Mouse (Mus musculus): Measurements from ENCODE around the gene Muc1.
A peak's percentile ranks its signal among the peaks of the same experiment; 100 is the strongest.

Gene Muc1

DNA sequence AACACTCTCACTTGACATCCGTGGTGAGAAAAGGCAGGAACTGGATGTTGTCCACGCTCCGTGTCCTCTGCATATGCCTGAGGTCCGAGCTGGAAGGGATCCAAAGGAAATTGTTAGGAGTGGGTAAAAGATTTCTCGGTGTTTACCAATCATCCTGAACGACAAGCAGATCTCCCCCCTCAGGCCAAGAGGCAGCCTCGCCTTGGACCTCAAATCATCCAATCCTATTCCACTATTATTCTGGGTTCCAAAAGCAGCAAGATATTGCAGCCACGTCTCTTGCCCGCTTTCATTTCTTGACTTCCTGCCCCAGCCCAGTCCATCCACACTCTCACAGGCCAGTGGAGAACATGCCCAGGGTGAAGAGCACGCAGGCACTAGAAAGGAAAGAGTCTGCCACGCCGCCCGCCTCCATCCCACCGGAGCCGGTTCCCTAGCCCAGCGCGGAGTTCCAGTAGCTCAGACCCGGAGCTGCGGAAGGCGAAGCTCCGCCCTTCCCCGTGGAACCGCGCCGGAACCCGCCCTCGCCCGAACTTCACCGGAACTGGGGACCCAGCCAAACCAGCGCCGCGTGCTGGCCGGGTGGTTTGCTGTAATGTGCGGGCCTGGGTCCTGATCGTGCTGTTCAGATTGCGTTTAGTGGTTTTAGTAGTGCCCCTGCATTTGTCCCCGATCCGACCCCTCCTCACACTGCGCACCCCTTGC, 41.3 kb downstream of the Muc1 start, which contains the start of gene Slc50a1:
Gene Slc50a1 (minus strand): TSS at position 520 of the 705 bp plus-strand sequence.
- DNase-seq (ENCODE audit: low read depth, low spot score), result no peak

DNA sequence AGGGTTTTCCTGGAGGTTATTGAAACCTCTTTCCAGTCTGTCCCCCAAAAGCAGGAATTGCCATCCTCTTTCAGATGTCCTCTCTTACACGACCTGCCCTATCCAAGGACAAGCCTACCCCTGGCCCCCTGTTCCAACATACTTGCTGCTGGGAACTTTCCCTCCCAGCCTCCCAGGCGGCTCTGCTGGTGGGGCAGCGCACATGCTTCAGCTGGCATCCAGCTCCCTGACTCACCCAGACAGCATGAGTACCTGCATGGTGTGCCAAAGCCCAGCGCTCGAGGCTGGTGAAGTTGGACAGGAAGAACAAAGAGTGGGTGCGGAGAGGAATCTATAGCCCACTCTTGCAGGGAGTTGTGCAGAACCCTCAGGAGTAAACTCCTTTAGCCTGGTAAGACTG, 42.0 kb downstream of the Muc1 start:
- no peak for DNase-seq (ENCODE audit: low read depth, low spot score)

DNA sequence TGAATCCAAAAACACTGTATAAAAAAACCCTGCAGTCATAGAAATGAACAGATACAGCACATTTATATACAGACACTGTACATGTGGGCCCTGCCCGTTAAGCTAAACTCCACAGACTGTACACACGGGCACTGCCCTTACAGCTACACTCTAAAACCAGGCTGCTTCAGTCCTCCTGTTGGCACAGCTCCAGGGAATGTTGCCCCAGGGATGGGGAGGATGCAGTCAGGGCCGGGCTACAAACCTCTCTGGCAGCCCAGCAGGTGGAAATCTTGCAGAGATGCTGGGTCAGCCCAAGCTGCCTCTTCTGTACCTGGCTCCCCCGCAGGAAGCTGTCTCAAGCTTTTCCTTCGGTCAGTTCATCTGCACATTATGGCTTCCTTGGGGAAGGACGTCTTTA, 42.9 kb downstream of the Muc1 start:
- no peak for DNase-seq (ENCODE audit: low read depth, low spot score)

DNA sequence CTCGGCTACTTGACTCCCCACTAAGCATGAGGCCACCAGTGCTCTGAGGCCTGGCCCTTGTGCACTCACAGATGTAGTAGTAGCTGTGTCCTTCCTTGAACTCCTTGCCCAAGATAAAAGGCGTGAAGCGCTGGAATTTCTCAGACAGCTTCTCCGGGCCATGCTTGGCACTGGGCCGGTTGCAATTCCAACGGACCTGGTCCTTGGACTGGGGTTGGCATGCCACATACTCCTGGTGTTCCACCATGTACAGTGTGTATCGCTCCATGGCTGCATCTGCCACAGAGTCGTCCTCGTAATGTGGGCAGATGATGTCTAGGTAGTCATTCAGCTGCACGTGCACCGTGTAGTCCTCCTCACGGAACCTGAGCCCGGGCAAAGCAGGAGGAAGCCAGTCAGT, 47.2 kb downstream of the Muc1 start:
- no peak for DNase-seq (ENCODE audit: low read depth, low spot score)

DNA sequence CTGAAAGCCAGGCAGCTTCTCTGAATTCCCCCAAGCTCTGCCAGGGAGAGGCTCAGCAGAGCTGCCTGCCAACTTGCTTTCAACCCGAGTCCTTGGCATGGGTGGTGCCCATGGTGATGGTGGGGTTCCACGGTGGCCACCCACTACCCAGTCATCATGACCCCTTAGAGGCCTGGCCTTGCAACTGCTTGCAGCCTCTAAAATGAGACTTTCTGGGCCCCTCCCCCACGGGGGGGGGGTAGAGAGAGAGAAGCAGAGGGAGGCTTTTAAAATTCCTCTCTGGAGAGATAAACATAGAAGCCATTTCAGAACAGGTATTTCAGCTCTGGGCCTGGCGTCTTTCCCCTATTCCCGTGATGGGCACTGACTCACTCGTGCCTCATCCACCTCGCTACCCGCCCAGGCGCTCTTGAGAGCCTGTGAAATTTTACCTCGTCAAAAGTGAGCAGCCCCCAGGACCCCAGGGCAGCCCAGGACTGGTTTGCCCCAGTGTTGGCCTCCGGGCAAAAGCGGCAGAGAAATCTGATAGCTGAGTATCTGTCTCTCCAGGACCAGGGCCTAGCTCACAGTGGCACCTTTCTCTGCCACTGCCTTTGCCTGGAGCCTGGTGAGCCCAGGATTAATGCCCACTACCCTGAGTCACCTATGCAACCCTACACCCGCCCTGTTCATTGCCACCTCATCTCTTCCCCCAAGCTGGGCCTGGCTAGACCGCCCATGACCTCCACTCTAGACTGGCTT, 48.6 kb downstream of the Muc1 start:
- no peak for DNase-seq (ENCODE audit: low read depth, low spot score)

DNA sequence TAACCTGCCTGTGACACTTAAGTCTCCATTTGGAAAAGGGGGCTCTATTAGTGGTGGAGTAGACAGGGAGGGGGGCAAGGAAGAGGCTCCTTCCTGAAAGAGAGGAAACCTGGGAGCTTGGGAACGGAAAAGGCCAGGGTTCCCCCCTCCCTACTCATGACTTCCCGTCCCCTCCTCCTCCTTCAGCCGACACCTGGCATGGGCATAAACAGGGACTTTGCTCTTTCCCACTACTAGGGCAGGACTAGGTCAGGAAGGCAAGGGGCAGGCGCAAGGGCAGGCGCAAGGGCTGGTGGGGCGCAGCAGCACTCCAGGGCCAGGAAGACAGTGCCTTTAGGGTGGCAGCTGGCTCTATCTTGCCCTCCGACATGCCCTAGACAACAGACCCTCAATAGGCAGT, 49.2 kb downstream of the Muc1 start:
- DNase-seq (ENCODE audit: low read depth, low spot score), result no peak

DNA sequence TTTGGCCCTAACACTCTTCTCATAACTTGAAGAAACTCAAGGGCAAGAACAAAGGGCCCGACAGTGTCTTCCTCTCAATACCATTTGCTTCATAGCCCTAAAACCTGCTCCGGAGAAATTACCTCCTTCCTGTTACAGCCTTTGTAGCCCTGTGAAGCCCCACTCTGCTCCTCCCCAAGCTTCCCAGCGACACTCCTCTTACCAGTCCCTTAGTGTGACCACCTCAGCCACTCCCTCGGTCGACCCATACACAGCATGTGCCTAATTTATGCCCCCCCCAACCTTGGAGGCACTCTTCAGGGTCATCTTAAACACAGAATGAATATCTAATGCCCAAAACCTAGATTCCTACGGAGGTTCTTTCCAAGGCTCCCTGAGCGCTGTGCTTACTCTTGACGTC, 49.8 kb downstream of the Muc1 start:
- no peak for DNase-seq (ENCODE audit: low read depth, low spot score)

DNA sequence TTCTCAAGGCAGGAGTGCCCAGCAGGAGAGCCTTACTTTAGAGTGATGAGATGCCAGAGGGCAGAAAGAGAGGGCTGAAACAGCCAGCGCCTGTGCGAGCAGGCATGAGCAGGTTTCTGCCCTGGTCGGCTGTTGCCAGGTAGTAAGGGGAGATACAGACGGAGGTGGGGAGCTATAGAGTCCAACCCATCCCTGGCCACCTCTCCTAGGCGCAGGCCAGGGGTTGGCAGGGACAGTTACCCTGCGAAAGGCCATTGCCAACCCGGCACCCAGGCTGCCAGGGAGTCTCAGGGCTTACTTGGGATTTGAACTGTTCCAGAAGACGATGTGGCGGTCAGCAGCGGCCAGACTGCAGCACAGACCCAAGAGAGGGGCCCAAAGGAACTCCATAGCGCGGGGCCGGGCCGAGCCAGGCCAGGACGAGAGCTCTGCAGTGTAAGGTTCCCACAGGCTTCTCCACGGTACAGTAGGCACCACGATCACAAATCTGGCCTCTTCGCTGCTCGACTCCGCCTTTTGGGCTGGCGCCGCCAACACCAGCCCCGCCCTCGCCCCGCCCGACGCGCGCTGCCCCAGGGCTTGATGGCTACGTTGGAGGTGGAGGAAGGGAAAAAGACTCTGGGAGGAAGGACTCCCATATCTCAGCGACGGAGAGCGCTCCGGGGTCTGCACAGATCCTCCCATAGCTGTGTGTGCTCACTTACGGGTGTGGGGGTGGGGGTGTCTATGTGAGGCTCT, 50.5 kb downstream of the Muc1 start:
- peak; percentile 28 for DNase-seq (ENCODE audit: low read depth, low spot score)

DNA sequence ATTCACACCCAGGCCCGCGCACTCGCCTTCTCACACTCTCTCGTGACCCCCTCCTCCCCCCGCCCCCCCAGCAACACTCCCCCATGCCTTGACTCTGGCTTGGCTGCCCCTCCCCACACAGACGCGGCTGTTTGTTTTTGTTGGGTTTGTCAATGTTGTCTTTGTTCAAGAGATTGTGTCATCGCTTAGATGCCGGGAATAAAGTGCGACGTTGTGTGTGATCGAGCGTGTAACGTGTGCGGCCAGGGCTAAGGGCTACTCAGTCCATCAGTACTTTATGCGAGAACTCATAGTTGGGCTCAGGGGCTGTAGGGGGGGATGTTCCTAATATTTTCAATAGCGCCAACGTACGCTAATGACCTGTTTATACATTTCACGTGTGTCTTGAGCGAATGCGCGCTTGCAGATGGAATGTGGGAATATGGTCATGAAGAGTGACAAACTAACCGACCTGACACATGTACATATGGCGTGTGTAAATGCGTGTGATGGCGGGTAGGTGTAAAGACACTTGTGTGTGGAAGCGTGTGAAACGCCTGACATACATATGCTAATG, 51.3 kb downstream of the Muc1 start:
- no peak for DNase-seq (ENCODE audit: low read depth, low spot score)

DNA sequence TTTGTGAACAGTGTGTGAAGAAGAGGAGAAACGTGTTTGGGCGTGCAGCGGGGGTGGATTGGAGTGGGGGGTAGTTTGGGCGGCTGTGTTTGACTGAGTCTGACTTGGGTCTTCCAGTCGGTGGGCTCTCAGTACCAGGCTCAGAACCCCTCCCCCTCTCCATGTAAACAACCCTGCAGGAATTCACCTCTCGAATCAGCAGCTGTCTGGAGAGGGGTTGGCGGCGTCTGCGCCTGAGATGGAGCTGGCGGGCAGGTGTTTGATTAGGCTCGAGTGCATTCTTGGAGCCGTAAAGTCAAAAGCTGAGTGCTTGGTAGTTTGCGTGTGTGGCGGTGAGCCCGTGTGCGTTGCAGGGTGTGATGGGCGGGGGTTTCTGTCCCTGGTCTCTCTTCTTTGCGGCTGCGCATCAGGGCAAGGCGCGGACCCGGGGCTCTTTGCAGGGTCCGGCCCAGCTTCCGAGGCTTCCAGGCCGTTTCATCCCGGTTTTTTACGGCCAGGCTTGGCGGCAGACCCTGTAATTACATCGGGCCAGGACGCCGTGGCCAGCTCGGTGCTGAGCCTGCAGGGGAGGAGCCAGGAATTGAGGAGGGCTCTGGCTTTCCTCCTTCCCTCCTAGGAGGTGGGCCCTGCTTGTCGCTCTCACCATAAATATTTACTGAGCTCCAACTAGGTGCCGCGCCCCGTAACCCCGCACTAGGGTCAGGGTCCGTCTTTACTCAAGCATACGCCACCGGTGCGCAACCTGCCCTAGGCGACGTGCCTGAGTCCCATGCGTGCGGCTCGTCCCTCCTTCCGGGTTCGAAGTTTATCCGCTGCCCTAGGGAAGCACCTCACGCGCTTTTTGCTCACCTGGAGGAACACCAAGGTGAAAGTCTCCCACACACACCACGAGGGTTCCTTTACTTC, 52.0 kb downstream of the Muc1 start, which contains the start of gene Efna1:
Gene Efna1 (minus strand): TSS at position 537 of the 906 bp plus-strand sequence.
- DNase-seq (ENCODE audit: low read depth, low spot score), result no peak

DNA sequence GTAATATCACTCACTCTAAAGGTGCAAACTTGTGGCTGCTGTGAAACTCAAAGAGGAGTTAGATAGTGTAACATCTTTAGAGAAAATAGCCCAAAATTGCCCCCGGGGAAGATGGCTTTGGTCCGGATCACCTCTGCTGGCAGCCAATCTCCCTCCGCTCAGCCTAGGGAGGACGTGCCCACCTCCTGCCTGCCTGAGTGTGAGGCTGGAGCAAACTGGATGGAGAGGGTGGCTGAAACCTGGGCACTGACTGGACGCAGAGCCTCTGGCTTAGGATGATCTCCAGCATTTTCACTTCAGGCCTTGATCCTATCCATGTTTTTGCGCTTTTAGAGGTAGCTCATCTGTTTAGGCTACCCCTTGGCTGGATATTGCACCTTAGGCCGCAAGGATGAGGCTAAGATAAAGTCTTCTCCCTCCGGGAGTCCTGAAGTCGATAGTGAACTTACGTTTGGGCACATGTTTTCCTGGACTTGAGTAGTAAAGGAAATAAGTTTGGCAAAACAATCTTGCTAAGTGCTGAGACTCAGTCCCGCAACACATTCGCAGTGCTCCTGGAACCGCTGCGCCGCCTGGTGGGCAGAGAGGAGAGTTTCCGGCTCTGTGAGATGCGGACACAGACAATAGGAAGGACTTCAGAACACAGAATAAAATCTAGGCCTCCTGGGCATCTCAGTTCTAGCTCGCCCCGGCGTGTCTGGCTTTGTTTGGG, 52.9 kb downstream of the Muc1 start:
- peak; percentile 50 for DNase-seq (ENCODE audit: low read depth, low spot score)

DNA sequence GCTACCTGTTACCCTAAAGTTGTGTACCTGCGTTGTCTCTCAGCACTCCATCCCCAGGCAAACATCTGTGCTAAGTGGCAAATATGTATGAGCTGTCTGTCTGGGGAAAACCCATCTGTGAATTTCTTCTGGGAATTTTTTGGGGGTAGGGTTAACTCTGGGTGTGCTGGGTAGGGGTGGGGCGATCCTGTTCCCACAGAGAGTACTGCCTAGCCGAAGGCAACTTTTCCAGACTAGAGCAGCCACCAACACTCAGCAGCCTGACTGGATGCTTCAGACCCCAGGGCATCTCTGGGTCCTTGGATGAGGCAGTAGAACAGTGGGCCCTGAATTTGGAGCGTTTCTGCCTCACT, 53.4 kb downstream of the Muc1 start:
- no peak for DNase-seq (ENCODE audit: low read depth, low spot score)

Data from retina, adult 2 months (tissue).